Mouse (Mus musculus): ENCODE measurements around the gene Apbb2. TPM values are rescaled to one million over a fixed set of nuclear protein-coding genes. Genes with fewer than 3 reads are reported as not detected.

The Apbb2 gene
- polyA plus RNA-seq, 3 experiments from 2014 or later: 0.42 to 0.80 (median 0.55) TPM

DNA sequence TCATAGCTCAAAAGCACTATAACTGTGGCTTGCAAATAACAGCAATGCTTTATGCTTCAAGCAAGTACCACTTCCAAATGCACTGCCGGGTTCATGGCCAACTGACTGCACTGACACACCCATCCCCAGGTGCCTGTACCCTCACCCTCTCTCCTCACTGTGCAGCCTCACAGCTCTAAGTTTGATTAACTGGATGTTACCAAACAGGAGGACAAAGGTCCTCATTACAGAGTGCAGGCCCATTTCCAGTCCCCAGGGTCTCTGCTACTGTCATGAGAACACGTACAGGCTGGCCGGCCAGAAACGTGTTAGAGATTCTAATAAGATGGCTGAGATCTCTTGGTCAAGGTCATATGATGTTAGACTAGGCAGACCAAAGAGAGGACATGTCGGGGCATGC is 147.7 kb downstream of the Apbb2 start:
- ATAC-seq: no peak

DNA sequence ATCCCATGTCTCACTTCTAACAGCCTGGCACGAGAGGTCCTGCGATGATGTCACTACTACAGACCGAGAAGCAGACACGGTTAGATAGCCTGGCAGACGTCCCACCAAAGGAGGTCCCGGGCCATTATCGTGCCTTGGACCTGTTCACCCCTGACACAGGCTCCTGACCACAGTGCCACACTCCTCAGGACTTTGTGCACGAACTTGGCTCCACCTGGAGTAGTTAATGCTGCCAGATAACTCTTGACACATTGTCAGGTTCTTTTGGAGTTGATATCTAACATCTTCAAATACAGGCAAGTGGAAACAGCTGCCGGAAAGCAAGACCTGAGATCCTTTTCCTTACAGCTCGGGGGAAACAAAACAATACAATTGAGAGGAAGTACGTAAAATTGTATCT is 148.9 kb downstream of the Apbb2 start:
- ATAC-seq: no peak

DNA sequence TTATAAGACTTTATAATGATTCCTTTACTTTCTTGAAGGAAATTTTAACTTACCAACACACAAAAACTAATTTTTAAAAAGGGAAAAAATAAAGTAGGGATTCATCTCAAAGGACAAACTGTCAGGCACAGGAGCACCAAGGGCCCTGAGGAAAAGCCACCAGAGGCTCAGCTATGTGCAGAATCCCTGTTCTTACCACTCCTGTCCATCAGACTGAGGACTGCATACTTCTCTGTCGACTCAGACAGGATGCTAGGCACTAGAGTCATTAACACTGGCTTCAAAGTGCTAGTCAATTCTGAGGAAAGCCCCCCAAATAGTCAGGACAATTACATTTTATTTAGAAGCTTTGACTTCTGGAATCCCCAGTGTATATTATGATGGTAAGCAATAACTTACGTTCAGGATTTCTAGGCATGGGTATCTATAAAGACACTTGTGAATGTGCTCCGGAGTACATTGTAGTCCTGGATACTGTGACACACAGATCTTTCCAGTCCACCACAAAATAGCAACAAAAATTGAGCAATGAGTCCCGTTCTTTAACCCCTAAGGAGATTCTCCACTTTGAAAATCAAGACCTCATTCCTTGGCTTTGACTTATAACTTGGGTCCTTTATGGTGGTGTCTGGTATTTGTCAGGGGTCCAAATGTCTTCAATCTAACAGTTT is 150.1 kb downstream of the Apbb2 start:
- ATAC-seq: no peak

DNA sequence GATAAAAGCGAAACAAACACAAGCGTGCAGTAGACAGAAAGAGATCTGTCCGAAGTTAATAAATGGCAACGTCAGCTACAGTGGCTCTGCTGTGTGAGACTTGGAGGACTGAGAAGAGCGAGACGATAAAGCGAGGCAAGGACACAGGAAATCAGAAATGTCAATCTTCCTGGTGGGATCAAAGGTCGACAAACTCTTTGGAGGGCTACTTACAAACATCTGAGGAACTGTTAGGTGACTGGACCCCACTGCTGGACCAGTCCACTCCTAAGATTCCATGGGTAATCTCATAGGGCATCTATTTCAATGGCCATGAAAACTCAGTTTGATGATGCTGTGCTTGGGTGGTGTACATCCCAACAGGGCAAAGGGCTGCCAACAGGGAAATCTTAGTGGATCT is 155.9 kb downstream of the Apbb2 start:
- no peak for ATAC-seq

DNA sequence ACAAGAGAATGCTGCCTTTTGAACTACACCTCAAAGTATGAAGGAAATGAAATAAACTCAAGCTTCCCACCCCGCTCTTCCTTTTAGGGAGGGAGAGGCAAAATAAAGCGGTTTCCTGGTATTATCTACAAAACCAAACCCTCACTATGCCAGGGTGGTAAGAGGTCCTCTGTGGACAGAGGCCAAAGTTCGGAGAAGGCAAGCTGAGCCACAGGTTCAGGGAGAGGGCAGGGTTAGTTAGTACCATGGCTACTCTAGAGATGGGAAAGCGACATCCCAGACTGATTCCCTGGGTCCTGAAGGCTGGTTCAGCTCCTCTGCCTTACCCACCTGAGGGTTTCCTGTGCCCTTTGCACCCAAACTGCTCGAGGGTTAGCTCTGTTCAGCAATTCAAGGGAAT is 159.7 kb downstream of the Apbb2 start:
- no peak for ATAC-seq

DNA sequence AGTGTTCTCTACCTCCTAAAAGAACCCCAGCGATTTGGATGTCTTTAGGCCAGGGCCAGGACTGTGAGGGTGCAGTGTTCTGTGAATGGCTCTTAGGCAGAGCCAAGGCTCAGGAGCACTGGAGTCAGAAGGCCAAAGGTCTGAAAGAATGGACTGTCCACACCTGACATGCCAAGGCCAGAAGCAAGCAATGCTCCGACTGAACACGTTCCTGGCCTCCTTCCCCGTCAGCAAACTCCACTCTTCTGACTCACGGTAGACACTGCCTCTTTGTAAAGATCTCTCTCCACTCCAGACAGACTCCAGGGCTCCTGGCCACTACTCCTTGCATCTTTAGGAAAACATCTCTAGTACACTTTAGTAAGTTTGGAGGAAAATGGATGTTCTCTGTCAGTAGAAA is 163.3 kb downstream of the Apbb2 start:
- ATAC-seq: no peak

DNA sequence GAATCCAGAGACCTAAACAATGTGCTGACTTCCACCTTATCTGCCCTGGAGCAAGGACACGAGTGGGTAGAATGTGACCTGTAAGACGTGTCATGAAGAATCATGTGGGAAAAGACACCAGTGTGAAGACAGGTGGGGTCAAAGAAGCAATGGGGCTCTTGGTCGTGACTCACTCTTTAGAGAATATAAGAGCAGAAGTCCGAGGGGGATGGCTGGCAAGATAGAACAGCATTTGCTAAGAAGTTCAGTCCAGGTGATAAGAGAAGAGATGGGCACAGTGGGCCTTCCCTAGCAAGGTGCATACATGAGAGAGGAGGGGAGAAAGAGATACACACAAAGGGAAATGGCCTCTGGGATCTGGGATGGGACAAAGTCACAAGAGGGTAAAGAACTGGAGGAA is 163.8 kb downstream of the Apbb2 start:
- ATAC-seq: no peak

DNA sequence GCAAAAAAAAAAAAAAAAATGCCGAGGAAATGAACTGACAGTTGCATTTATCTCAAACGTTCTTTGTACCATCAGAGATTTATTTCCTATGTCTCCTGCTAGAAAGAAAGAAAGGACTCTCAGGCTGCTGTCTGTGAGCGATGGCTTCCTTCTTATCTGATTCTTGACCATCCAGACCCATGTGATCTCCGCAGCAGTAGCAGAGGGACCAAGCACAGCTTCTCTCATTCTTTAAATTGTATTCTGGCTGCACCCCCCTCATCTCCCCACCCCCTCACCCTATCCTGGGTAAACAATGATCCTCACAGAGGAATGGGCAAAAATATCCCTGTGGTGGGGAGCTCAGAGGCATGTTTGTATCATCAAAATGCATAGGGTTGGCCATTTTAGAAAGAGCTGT is 165.5 kb downstream of the Apbb2 start:
- no peak for ATAC-seq

DNA sequence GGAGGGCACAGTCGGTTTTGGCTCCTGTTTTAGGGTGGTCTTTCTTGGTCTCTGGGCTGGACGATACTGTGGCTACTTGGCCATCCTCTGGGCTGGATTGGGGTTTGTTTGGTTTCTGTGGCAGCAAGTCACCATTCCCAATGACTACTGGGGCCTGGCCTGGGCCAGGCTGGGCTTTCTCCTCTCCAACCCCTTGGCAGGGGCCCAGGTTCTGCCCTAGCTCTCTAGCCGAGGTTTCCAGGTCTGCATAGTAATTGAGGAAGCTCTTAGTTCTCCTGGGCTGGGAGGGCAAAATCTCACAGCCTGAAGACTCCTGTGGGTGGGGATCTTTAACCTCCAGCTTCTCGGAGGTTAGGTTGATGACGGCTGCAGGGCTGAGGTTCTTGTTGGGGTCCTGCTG is 167.0 kb downstream of the Apbb2 start:
- ATAC-seq: no peak

DNA sequence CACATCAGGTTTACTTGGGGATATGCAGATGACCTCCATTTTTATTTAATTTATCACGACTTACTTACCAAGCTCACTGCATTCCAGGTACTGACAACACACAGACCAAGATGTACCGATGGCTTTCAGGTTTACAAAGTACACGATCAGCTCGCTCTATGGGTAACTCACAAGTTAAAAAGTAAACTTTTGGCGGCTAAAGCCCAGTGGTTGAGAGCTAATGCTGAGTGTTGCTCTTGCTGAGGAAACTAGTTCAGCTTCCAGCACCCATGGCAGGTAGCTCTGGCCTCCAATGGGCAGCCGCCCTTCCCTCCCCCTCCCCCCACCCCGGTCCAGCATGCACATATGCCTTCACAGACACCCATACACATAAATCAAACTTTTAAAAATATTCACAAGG is 173.1 kb downstream of the Apbb2 start:
- ATAC-seq: no peak

DNA sequence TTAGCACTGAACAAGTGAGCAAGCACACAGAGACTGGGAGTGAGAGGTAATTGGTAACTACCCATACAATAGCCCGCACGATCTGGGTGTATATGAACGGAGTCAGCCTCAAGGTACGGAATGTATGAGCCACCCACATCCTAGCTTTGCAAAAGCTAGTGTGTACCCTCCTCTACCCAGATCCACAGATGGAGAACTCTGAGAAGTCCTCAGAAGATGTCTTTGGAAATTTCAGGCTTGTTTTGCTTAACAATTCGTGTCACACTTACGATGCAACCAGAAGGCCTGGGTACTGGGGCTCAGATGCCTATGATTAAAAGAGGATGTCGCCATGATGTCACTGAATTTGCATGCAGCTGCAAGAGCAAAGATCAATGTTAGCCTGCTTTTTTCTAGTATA is 176.3 kb downstream of the Apbb2 start:
- no peak for ATAC-seq

DNA sequence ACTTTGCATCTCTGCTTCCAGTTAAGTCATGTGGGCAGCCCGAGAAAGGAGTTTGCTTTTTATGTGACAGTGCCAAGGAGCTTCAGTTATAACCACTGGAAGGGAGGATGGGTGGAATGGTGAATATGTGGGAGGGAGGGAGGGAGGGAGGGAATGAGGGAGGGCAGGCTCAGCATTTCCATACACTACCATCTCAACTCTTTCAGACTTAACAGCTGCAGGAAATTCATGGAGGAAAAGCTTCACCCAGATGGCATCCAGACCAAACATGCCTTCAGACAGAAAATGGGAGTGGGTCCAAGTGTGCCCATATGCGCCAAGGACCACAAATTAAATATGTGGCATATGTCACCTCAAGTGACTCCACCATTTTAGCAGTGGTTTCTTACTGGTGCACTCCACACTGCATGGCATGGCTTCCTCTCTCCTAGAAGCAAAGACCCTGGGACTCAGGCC is 181.8 kb downstream of the Apbb2 start:
- ATAC-seq: no peak

DNA sequence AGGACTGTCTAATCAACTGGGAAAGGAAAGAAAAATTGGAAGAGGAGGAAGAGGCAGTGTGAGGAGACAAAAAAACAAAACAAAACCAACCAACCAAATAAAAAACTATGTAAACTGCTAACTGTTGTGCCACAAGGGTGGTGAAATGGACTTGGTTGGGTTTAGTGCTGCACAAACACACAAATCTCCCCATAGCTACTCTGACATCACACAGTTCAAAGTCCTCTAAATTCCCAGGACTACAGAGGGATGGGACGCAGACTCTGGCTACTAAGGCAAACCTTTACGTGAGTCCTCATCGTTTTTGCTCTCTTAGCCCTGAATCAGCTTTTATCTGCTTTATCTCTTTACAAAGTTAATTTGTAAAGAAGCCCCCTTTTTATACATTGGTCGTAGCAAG is 183.4 kb downstream of the Apbb2 start:
- no peak for ATAC-seq

DNA sequence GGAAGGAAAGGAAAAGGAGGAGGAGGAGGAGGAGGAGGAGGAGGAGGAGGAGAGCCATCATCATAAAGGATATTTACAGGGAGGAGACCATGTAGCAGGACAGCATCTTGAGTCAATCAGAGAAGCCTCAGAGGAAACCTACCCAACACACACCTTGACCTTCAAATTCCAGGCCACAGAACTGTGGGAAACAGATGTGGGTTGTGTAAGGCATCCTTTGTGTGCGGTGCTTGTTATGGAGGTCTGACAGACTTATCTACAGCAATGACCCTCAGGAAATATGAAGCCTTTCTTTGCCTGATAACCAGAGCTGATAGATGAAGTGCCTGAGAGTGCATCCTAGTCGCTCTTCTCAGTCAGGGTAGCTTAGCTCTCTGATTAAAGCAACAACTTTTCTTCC is 189.5 kb downstream of the Apbb2 start:
- no peak for ATAC-seq

DNA sequence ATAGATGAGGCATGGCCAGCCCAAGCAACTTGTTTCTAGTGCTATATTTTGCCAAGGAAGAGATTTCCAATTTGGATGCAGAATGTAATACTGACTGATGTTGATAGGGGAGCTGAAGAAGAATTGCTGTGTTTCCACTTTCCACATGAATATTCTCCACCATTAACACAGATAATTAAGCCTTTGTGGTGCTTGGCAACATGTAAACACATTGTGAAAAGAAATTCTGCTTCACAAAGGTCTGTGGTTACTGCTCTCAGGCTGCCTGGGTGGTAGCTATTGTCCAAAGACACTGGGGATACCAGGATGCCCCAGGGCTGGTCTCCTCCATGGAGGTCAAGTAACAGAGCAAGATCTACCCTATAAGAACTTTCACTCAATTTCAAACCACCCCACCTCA is 190.5 kb downstream of the Apbb2 start:
- no peak for ATAC-seq

DNA sequence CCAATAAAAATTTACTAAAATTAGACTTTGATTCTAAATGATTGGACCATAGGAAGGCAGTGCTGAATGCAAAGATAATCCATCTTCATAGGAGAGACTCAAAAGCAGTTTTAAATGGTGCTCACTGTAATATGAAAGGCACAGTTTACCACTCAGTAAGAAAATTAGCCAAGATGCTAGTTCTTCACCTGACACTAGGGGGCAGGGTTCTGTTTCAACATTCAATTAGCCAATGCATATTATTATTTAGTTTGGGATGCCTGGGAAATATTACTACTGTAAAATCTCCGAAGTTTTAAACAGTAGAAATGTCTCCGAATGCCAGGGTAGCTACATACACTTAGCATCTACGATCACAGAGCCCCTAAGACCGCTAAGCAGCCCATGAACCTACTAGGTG is 194.7 kb downstream of the Apbb2 start:
- ATAC-seq: no peak

DNA sequence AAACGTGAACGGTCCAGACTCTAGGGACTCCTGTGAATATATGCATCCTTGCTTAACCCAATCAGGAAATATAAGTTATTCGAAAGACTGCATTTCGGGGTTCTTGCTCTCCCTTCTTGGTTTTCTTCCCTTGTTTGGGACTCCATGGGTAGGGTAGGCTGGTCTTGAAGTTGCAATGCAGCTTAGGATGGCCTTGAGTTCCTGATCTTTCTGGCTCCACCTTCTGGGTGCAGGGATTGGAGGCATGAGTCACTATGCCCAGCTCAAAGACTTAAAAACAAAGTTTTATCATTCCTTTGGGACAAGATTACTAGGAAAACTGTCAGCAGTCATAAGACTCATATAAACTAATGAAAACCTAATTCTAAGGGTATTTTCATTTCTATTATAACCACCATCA is 195.1 kb downstream of the Apbb2 start:
- ATAC-seq: no peak

DNA sequence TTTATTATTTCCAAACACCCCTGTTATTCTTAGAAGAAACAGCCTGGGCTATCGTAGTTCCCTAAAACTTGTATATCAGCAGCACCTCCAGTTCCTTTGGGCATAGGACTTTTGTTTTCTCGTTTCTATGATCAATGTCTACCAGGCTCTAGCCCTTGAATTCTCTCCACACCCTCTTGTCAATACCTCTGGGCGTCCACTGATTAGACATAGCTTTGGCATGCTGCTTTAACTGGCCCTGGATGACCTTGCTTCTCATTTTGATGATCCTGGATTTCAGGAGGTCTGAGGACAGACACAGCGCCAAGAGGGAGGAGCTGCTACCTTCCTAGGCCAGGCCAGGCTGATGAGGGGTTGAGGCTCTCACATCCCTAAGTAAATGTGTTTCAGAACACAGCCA is 196.6 kb downstream of the Apbb2 start:
- no peak for ATAC-seq

DNA sequence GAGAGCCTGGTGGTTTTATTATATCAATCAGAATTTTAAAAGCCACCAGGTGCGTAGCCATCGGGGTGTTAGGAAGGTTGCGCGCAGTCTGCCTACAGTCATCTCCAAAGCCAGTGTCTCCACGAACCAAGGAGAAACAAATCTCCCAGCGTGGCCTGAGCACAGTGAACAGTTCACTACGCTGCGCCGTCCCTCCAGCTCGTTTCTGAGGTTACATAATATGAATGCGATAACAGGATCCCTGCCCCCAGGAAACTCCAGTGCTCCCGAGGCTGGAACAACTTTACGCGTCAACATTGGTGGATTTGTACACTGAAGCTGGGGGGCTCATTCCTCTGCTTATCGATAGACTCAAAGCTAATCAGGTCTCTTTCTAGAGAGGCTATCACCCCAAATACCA is 197.4 kb downstream of the Apbb2 start:
- ATAC-seq: no peak

DNA sequence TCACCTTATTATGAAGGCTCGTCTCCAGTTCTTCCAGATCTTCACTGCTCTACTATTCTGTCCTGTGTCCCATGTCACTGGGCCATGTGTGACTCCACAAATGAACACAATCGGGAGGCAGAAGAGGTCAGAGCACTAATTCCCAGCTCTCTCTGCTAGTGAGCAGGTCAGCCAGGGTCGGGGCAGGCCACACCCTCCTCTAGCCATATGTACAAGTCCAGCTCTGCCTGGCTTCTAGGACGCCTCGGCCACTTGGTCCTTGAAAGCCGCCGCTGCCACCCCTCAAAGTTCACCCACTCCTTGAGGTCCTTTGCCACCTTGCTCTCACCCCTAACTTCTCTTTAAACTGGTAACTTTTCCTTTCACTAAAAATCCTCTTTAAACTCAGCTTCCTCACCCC is 198.6 kb downstream of the Apbb2 start:
- no peak for ATAC-seq

DNA sequence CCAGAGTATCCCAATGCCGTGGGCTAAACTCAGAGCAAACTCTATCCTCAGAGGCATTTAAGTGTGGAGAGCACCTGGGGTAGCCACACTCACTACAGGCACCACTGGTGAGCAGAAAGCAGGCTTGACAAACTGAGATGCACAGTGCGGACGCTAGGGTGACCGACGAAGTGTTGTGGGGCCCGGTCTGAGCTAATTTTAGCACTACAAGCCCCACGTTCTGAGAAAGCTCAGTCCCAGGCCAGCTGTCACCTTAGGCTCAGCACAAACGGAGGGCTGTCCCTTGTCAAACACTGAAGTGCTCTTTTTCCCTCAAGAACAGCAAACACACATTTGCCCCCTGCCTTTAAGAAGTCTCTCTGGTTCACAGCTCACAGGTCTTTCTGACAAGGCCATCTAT is 201.3 kb downstream of the Apbb2 start:
- no peak for ATAC-seq

DNA sequence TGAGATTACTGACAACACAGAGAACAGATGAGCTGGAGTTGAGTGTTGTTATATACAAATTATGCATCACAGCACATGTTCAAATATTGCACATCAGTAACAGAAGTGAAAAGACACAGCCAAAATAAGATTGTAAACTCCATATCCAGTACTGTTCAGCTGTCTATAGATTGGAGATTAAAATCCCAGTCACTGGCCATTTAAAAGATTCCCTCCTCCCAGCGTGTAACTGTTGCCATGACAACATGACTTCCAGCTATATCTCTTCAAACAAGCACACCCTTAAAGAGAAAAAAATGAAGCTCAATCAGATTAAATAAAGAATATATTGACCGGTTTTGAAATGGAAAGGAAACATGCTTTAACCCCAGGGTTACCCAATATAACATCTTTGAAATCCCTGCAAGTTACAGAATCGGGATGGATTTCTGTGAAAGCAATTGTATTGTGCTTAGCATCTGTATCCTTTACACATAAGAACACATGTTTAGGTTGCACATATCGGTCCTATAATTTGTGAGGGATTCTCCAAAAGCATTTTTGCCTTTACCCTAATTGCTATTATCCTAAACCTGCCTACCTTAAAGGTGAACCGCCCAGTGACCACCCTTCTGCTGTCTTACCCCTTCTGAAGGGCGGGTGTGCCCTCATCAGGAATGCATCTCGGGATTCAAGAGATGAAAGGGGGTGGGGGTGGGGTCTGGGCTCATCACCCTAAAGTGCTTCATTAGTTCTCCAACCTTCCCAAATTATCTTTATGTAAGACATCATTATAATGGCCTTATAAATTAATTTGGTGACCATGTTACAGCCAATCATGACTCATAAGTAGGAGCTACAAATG is 202.7 kb downstream of the Apbb2 start:
- ATAC-seq: no peak

DNA sequence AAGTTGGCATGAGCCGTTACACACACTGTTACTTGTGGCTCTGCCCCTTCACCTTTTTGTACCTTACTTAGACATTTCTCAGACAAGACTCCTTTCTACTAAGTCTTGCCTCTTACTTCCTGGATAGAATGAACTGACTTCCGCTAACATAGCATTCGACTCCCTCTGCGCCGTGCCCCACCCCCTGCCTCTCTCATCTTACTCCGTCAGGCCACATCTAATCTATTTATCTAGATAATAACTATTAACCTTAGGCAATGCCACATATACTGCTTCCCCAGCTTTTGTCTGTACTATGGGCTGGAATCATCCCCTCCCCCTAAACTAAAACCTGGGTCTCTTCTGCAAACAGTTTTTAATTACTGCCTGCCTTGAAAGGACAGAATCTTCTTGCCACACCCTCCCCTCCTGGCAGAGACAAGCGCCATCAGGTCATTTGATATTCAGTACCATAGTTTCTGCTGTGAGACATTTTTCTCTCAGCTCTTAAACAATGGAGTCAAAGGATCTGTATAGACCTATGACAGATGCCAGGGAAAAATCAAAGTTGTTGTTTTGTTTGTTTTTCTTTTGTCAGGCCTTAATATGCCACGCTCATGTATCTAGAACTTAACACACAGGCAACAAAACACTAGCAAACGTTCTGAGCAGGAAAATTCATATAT is 203.4 kb downstream of the Apbb2 start:
- no peak for ATAC-seq

DNA sequence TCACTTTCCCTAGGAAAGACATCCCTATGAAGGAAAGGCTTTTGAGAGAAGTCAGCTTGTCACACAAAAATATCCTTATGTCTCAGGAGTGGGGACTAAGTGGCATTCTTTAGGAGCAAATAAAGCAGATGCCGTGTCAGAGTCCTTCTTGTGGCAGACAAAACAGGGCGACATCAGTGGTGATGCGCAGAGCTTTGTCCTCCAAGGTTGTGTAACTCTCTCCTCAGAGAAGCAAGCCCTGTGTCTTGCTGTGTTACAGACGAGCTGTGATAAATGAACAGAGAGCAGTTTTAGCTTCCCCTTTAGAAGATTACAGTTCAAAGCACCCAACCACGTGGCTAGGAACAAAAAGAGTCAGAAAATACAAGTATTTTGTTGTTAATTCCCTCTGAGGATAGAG is 205.2 kb downstream of the Apbb2 start:
- ATAC-seq: no peak
